In the genomic region with DNA sequence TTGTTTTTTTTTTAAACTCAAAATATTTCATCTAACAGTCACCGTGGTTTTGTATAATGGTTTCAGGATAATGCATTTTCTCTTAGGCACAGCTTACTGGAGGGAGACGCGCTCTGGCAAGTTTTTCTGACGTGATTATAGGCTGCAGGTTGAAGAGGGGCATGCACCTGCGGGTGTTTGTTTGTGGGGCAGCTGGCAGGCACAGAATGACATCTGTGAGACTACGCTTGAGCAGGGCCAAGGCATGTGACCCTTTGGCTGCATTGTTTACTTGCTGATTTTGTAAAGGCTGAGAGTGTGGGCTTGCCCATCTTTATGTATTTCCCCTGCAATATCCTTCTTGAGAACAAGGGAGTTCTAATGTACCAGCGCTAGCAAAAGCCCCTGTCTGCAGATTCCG, we compare ENCODE assay signal across 19 mouse cellular contexts.
"Had no signal": no experiment of that assay in that cellular context is flagged by ENCODE, and none has a peak within 500 bp of the region (broad histone marks: within the 10 kb centered on the region; RNA-seq: fewer than 3 reads in every experiment).

No protein-coding gene starts in this region.

- H3K36me3 ChIP-seq: midbrain, embryonic 12.5 days; midbrain, embryonic 15.5 days; neural tube, embryonic 12.5 days; neural tube, embryonic 15.5 days had no signal

- H3K4me3 ChIP-seq: left cerebral cortex, adult 2 months; midbrain, embryonic 12.5 days; midbrain, embryonic 15.5 days; neural tube, embryonic 12.5 days; neural tube, embryonic 15.5 days had no signal

- H3K4me1 ChIP-seq: midbrain, embryonic 12.5 days; midbrain, embryonic 15.5 days; neural tube, embryonic 12.5 days; neural tube, embryonic 15.5 days had no signal

- H3K27me3 ChIP-seq: midbrain, embryonic 12.5 days; midbrain, embryonic 15.5 days; neural tube, embryonic 12.5 days; neural tube, embryonic 15.5 days had no signal

- ATAC-seq: intestine, postnatal 0 days; liver, postnatal 0 days; lung, postnatal 0 days; midbrain, embryonic 15.5 days had no signal

- H3K9ac ChIP-seq: liver, embryonic 14.5 days; liver, postnatal 0 days; lung, embryonic 14.5 days; midbrain, embryonic 12.5 days; midbrain, embryonic 15.5 days; neural tube, embryonic 12.5 days; neural tube, embryonic 15.5 days had no signal

- H3K9me3 ChIP-seq: midbrain, embryonic 12.5 days; midbrain, embryonic 15.5 days; neural tube, embryonic 12.5 days; neural tube, embryonic 15.5 days had no signal

- DNase-seq: kidney, adult 8-10 months; kidney, postnatal 25 days; layer of hippocampus, postnatal 36 days; liver, postnatal 0 days; lung, embryonic 14.5 days; right cerebral cortex, adult 18-20 months; right cerebral cortex, postnatal 14 days; right cerebral cortex, postnatal 4 days; thymus, postnatal 25 days had no signal

- H3K4me2 ChIP-seq: lung, embryonic 14.5 days; midbrain, embryonic 12.5 days; midbrain, embryonic 15.5 days; neural tube, embryonic 12.5 days; neural tube, embryonic 15.5 days had no signal

- H3K27ac ChIP-seq: left cerebral cortex, adult 2 months; liver, embryonic 14.5 days; macrophage; midbrain, embryonic 12.5 days; midbrain, embryonic 15.5 days; neural tube, embryonic 12.5 days; neural tube, embryonic 15.5 days; stomach, postnatal 0 days had no signal
